Mouse (Mus musculus): ENCODE data around the gene Cfap65.

- no peak for TF ChIP-seq EP300 (IDR thresholded peaks at IDR 0.05; ENCODE audit: insufficient read depth, low read depth, low read length)
- 0 out of 2 replicates have a peak, but pooled peaks have one; percentile 4 for TF ChIP-seq CTCF (IDR thresholded peaks at IDR 0.05)
- no peak for TF ChIP-seq POLR2A (IDR thresholded peaks at IDR 0.05; ENCODE audit: insufficient read depth, low read depth, low read length)
Observed at GRCm38 (mm10) chr1:74973590-74973989, 38.2 kb upstream of the Cfap65 start.
